Mouse (Mus musculus) CH12F3 (cell line): ENCODE results near the gene Cenps.
"Not testable (repeated sequence)": the region's sequence is repeated elsewhere in the genome, so short reads cannot be mapped to it uniquely, and the experiment has no call there.

Experiments used
- in situ Hi-C: fragments of 300-500 bp; cut with MboI; formaldehyde crosslinking; loops from 2 replicates; pipeline ENCODE4 v1.14.3; 2020; ENCODE audit warnings: low sequenced_read_pairs

The Cenps gene

GRCm38 (mm10) chr4:149125341-149126114 is 11.9 kb downstream of the Cenps start:
- in situ Hi-C loops, result no loop called here

- in situ Hi-C loops, result no loop called here
Observed at GRCm38 (mm10) chr4:149123432-149123831, 14.0 kb downstream of the Cenps start.

DNA sequence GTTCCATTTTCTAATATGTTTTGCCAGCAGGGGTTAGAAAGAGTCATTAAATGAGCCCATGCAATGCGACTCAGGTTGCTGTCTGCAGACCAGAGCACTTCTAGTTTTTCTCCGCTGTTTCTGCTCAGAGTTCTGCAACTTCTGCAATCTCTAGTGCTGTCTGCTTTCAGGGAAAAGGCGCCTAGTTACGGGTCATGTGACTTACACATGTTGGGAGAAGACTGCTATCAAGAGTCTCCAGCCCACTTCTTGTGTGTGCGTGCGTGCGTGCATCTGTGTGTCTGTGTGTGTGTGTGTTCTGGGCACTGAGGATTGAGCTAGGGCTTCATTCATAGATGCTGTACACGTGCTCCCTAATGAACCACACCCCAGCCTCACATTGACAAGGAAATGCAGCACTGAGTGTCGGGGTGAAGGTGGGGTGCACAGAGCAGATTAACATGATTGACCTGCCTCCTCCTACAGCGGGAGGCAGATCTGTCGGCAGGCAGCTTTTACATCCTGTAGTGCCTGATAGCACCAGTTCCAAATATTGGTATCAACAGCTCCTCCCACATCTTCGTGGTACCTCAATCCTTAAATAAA is 17.4 kb downstream of the Cenps start:
- in situ Hi-C loops, result not testable (repeated sequence)

DNA sequence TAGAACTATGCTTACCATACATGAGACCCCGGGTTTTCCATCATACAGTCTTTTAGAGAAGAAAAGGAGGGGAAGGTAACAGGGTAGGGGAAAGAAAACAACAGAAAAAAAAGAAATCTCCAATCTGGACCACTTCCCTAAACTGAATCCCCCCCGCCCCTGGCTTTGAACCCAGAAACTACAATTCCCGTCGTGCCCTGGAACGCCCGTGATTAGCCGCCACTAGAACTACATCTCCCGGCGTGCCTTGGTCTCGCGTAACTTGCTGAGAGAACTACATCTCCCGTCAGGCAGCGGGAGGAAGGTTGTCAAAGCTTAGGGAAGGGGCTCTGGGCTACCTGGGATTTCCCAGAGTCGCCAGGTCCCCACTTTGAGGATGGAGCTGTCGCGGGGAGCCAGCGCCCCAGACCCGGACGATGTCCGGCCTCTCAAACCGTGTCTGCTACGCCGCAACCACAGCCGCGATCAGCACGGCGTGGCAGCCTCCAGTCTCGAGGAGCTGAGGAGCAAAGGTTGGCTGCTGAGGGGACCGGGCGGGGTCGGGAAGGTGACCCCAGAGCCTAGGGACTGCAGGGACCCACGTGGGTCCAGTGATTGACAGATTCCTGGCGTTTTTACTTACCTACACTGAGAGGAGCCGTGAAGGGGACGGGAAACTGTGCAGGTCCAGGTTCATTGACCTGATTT is 33.4 kb downstream of the Cenps start, which contains the start of gene Dffa:
Dffa (plus strand) TSS at position 272 of the 687 bp plus-strand sequence.
- in situ Hi-C loops, result no loop called here

DNA sequence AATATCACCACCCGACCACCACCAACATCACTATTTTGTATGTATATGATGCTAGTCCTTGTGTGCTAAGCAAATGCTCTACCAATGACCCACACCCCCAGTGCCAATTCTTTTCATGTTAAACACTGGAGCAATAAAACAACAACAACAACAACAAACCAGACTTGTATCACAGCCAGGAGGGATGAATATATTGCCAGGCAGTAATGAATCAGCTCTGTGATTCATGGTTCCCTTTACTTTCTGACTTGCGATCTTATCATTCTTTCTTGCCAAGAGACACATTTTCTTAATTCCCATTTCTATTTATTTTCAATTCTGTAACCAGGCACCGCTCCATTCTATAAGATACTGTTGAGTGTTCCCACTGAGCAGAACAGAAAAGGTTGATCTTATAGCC is 36.0 kb downstream of the Cenps start:
- in situ Hi-C loops, result no loop called here

GRCm38 (mm10) chr4:149100449-149100848 is 37.0 kb downstream of the Cenps start:
- in situ Hi-C loops, result not testable (repeated sequence)

- in situ Hi-C loops, result no loop called here
Observed at GRCm38 (mm10) chr4:149099369-149100017, 37.9 kb downstream of the Cenps start, which contains the start of gene Pex14. Pex14 (minus strand) TSS chr4:149099876.

- in situ Hi-C loops, result no loop called here
Observed at GRCm38 (mm10) chr4:149098571-149098970, 38.9 kb downstream of the Cenps start.

GRCm38 (mm10) chr4:149097956-149098355 is 39.5 kb downstream of the Cenps start:
- in situ Hi-C loops, result no loop called here

DNA sequence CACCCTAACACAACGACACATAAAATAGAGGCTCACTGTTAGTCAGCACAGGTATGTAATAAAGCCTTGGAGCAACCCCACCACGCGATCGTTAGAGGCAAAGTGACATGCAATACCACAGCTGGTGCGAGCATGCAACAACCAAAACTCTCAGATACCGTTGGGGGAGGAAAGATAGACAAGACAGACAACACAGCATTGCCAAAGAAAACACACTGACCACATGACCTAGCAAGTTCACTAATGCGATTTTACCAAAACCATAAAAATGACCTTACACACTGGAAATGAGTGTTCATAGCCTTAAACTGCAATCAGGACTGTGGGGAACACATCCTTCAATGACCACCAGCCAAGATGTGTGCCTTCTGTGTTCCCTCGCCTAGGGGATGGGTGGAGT is 46.1 kb downstream of the Cenps start:
- in situ Hi-C loops, result no loop called here

DNA sequence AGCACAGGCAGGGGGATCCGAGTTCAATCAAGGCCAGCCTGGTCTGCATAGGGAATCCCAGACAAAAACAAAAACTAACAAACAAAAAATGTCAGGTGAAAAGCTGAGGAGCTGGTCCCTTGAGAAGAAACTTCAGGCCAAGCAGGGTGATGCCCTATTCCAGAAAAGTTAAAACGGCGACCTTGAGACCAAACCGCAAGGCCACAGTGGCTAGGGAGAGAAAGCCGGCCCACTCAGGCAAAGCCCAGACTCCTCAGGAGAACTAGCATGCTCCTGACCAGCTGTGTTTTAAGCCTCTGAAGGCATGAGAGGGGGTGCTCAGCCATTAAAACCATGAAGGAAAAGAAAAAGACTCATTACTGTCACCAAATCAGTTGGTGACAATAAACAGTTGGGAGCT is 52.0 kb downstream of the Cenps start:
- in situ Hi-C loops, result no loop called here

DNA sequence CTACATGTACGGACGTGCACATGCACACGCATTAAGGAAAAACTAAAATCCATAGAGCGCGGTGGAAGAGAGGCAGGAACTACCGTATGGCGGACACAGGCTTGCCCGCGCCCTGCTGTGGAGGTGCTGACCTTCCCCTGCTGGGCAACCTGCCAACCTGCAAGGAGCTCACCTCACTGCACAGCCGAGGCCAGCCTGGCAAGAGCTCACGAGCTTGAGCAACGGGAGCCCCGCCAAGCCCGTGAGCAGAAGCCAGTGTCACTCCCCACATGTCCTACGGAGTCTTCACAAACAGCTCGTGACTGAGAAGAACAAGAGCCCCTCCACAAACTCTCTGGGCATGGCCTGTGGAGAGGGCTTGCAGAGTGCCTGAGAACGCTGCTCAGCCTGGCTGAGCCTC is 55.9 kb downstream of the Cenps start:
- in situ Hi-C loops, result no loop called here

DNA sequence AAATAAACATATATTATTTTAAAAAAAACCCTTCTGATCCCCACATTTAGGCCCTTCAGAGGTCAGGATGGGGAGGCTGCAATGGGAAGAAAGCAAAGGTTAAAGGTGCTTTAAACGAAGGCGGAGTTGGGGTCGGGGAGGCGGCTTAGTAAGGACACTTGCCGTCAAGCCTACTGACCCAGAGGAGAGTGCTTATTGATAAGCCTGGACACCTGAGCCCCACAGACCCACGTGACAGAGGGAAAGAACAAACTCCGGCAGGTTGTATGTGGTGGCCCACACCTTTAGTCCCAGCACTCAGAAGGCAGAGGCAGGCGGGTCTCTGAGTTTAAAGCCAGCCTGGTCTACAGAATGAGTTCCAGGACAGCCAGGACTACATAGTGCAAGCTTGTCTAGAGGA is 57.3 kb downstream of the Cenps start:
- in situ Hi-C loops, result no loop called here

GRCm38 (mm10) chr4:149079629-149080028 is 57.8 kb downstream of the Cenps start:
- in situ Hi-C loops, result loop anchor here (10.0 kb wide), 1 partner anchor 375 kb away; no protein-coding TSS in a partner anchor

DNA sequence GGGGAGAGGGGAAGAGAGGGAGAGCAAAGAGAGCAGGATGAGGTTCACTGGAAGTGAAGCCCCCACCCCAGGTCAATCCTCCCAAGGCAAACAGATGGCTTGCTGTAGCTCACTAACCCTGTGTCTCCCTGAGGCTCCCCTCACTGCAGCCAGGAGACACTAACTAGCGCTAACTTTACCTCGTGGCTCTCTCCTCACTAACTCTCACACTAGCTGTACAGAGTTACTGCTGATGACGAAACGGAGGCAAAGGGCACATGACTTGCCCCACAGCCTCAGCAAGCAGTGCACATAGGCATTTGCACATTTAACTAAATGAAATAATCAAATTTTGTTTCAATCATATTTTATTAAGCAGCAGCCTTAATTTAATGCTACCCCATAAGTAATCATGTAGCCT is 59.2 kb downstream of the Cenps start:
- in situ Hi-C loops, result loop anchor here (10.0 kb wide), 1 partner anchor 373 kb away; no protein-coding TSS in a partner anchor
